Mouse (Mus musculus): ENCODE measurements at regions not wholly inside any gene's neighbourhood (a gene's known extent, or its start where the extent isn't known, plus 50 kb on each side); places are given as distances from the start of the nearest gene placed in this dataset.

DNA sequence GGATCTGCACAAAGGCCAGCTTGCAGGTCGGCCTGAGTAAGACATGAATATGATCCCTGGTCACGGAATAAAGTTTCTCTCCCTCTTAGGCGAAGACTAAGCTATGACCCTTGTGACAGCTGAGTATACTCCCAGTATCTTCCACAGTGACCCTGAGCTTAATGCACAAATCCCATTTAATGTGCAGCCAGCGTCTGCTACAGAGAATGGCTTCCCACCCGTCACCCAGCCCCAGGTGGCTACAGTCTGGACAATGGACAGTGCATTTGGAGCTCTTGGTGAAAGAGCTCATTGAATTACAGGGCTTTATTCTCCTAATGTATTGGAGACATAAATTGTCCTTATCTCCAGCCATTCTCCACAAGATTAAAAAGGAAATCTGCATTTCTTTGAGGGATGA is 454.3 kb upstream of the Fam19a5 start:
- TF ChIP-seq GATA1 (IDR thresholded peaks at IDR 0.05; ENCODE audit: borderline replicate concordance, low read length) (no peak), FLI1 (IDR thresholded peaks at IDR 0.05; ENCODE audit: low read length) (no peak)
